Mouse (Mus musculus): Measurements from ENCODE around the gene Rbfox2. TPM values are rescaled to one million over a fixed set of nuclear protein-coding genes. Genes with fewer than 3 reads are reported as not detected.

Gene Rbfox2
- total RNA-seq (2012; rRNA removed) (0.59 and 0.89 TPM in 2 replicates), total RNA-seq (2014; rRNA removed) (not detected in 2 replicates), polyA plus RNA-seq (2012; ENCODE audit: insufficient read length, low read depth) (not detected in 2 replicates)

DNA sequence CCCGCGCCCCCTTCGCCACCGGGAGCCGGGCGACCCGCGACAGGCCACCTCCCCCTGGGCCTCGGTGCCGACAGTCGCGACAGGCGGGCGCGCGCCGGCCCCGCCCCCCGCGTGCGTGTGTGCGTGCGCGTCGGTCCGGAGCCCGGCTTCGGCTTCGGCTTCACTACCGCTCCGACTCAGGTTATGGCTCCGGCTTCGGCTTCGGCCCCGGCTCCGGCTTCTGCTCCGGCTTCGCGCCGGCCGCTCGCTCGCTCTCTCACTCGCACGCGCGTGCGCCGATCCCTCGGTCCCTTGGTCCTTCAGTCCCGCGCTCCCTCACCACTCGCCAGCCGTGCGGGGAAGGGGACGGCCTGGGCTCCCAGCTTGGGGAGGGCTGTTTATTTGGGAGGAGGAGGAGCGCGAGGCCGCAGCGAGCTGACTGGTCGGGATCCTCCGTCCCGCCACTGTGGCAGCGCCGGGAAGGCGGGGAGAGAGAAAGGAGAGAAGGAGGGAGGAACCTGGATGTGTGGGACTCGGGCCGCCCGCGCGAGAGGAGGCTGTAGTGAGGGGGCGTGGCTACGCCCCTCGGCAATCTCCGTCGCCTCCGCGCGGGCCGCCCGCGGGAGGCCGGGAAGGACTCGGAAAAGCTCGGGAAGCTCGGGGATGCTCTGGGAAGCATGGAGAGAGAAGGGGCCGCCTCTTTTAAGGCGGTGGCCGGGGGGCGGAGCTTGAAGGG is at the start of gene Rbfox2:
Rbfox2 (minus strand) TSS at position 458 of the 715 bp plus-strand sequence.
- Histone ChIP-seq H3K27ac (ENCODE audit: insufficient read depth, low read depth) (no peak within 1 kb of the TSS), H3K9ac (ENCODE audit: insufficient read depth, low read depth) (peak within 1 kb of the TSS; percentile 63), H3K27me3 (replicated peaks) (peaks cover 91% of the 10 kb centered on the region), H3K4me1 (ENCODE audit: control insufficient read depth in 1 of 2, insufficient read depth in 2 of 2) (peaks cover 0 to 4% of the 10 kb centered on the region in 2 experiments; a peak in 1 of 4 replicates), H3K4me3 (replicated peaks in 1 of 3; ENCODE audit: low read depth in 2 of 3, low read length in 2 of 3, poor library complexity in 1 of 3) (peak within 1 kb of the TSS; percentile 11 to 64 (median 13)), H3K9me3 (replicated peaks; ENCODE audit: low read length) (no peaks in the 10 kb centered on the region), H3K4me2 (ENCODE audit: insufficient read depth, low read depth, poor library complexity, severe bottlenecking) (peak within 1 kb of the TSS; percentile 87), H3K36me3 (replicated peaks in 1 of 2; ENCODE audit: control insufficient read depth in 1 of 2, insufficient read depth in 1 of 2, low read length in 1 of 2) (no peaks in the 10 kb centered on the region), H3K79me2 (replicated peaks; ENCODE audit: control insufficient read depth, extremely low read depth, insufficient read depth, poor library complexity, severe bottlenecking) (no peaks in the 10 kb centered on the region)
- dilution Hi-C loops (cut with MboI; ENCODE audit: extremely low pct_ligation_motif_present, extremely low pct_unique_long_range_greater_than_20kb, low sequenced_read_pairs), result no loop called here
- in situ Hi-C loops (cut with MboI; ENCODE audit: low pct_ligation_motif_present, low pct_unique_long_range_greater_than_20kb, low sequenced_read_pairs), result no loop called here
- no peak for DNase-seq (ENCODE audit: extremely low read depth)
- TF ChIP-seq MEF2A (IDR thresholded peaks at IDR 0.05; ENCODE audit: borderline replicate concordance, low read depth, low read length) (0 out of 2 replicates have a peak, but pooled peaks have one; percentile 13), UBTF (IDR thresholded peaks at IDR 0.05; ENCODE audit: low read depth, low read length) (no peak), HCFC1 (IDR thresholded peaks at IDR 0.05; ENCODE audit: low read depth, low read length) (no peak), SIN3A (IDR thresholded peaks at IDR 0.05; ENCODE audit: low read length) (0 out of 2 replicates have a peak, but pooled peaks have one; percentile 24), IRF4 (IDR thresholded peaks at IDR 0.05; ENCODE audit: low read depth, low read length) (no peak), TCF12 (IDR thresholded peaks at IDR 0.05; ENCODE audit: low read depth, low read length) (no peak), JUN (IDR thresholded peaks at IDR 0.05; ENCODE audit: insufficient read depth, low read depth, low read length) (no peak), ETS1 (conservative IDR thresholded peaks at IDR 0.05; ENCODE audit: low read depth, low read length) (no peak), E2F4 (IDR thresholded peaks at IDR 0.05; ENCODE audit: insufficient replicate concordance, low read depth, low read length) (no peak), RAD21 (IDR thresholded peaks at IDR 0.05; ENCODE audit: low read depth, low read length) (no peak), ZNF384 (IDR thresholded peaks at IDR 0.05; ENCODE audit: low read depth, low read length) (no peak), POLR2A (IDR thresholded peaks at IDR 0.05; ENCODE audit: low read depth, low read length) (no peak), ZMIZ1 (IDR thresholded peaks at IDR 0.05; ENCODE audit: low read depth, low read length) (no peak), SMC3 (IDR thresholded peaks at IDR 0.05; ENCODE audit: low read depth, low read length) (no peak), POLR2AphosphoS2 (IDR thresholded peaks at IDR 0.05; ENCODE audit: low read depth, low read length) (no peak), MAFK (IDR thresholded peaks at IDR 0.05; ENCODE audit: insufficient replicate concordance, low read length) (no peak), USF2 (conservative IDR thresholded peaks at IDR 0.05; ENCODE audit: low read depth, low read length) (no peak), MYC (IDR thresholded peaks at IDR 0.05; ENCODE audit: low read depth, low read length) (no peak), ZKSCAN1 (IDR thresholded peaks at IDR 0.05; ENCODE audit: borderline replicate concordance, low read depth, low read length) (no peak), NRF1 (IDR thresholded peaks at IDR 0.05; ENCODE audit: low read depth, low read length) (peak; percentile 68), CHD1 (IDR thresholded peaks at IDR 0.05; ENCODE audit: low read depth, low read length) (no peak), MXI1 (IDR thresholded peaks at IDR 0.05; ENCODE audit: low read depth, low read length) (peak; percentile 37; the same call in 1 of the 2 replicates), MAZ (IDR thresholded peaks at IDR 0.05; ENCODE audit: low read depth, low read length) (no peak), ELF1 (IDR thresholded peaks at IDR 0.05; ENCODE audit: low read depth, low read length) (0 out of 2 replicates have a peak, but pooled peaks have one; percentile 18), CHD2 (IDR thresholded peaks at IDR 0.05; ENCODE audit: low read length) (no peak)
